8 mouse cellular contexts compared by ENCODE assay signal in genomic region chr9:15045084-15045669, GRCm38 (mm10). TPM values are rescaled to one million over a fixed set of nuclear protein-coding genes. Genes with fewer than 3 reads are reported as not detected.
A peak's percentile ranks its signal among the peaks of the same experiment; 100 is the strongest.
DNase-seq lines count a peak whose midpoint lies in the region; ATAC-seq and TF ChIP-seq lines count a peak whose summit lies in the region.

TSS of gene Panx1 (minus strand) at chr9:15045478.

- H3K9me3 ChIP-seq in MEL (replicated peaks; ENCODE audit: insufficient read depth, low read length), result no peaks in the 10 kb centered on the region

- H3K4me3 ChIP-seq in MEL (ENCODE audit: control insufficient read depth in 1 of 2, insufficient read depth in 1 of 2, low read depth in 2 of 2, low read length in 2 of 2), result peak within 1 kb of the TSS; percentile 60 to 65

- H3K4me1 ChIP-seq in MEL (ENCODE audit: control insufficient read depth in 1 of 2, insufficient read depth in 2 of 2, low read length in 2 of 2), result no peaks in the 10 kb centered on the region

- no peak for TF ChIP-seq CTCF in MEL (IDR thresholded peaks at IDR 0.05 in 2 of 3, conservative IDR thresholded peaks at IDR 0.05 in 1 of 3; ENCODE audit: control insufficient read depth in 1 of 3, insufficient read depth in 1 of 3, low read depth in 2 of 3, low read length in 3 of 3, poor library complexity in 1 of 3, severe bottlenecking in 1 of 3)

- TF ChIP-seq RAD21 in MEL (IDR thresholded peaks at IDR 0.05; ENCODE audit: low read depth, low read length), result no peak

- peak; percentile 33 to 43; a peak in 1 of 4 replicates for TF ChIP-seq POLR2A in MEL (IDR thresholded peaks at IDR 0.05; ENCODE audit: control insufficient read depth in 1 of 2, insufficient read depth in 1 of 2, low read depth in 1 of 2, low read length in 2 of 2, poor library complexity in 1 of 2)

- peak; percentile 79 for ATAC-seq in megakaryocyte progenitor cell, adult 5-6 weeks (replicated peaks; ENCODE audit: poor library complexity)

- peak within 1 kb of the TSS; percentile 57 for H3K9ac ChIP-seq in MEL (ENCODE audit: control insufficient read depth, low read depth, low read length, poor library complexity, severe bottlenecking)

- DNase-seq in MEL (ENCODE audit: low read depth, low spot score), result peak; percentile 66
- peak; percentile 40 to 43 for DNase-seq in cerebellum, postnatal 36 days
- peak; percentile 66 for DNase-seq in gastrocnemius, postnatal 10 days
- peak; percentile 28 for DNase-seq in hindlimb bud, embryonic 11.5 days (ENCODE audit: extremely low spot score, low read depth, low spot score)
- peak; percentile 70 for DNase-seq in left cerebral cortex, postnatal 14 days (ENCODE audit: low spot score in 2 of 2)
- peak; percentile 72 for DNase-seq in right cerebral cortex, postnatal 14 days
- peak; percentile 42 to 56 for DNase-seq in urinary bladder, postnatal 36 days (ENCODE audit: low spot score in 2 of 2)

- intact Hi-C loops in left cerebral cortex, postnatal 14 days (cut with DNase I), result loop anchor here (5.0 kb wide), 1 partner anchor 122 kb away; no protein-coding TSS in a partner anchor

- H3K36me3 ChIP-seq in MEL (ENCODE audit: control insufficient read depth in 1 of 2, insufficient read depth in 2 of 2, low read length in 2 of 2), result no peaks in the 10 kb centered on the region

- no peaks in the 10 kb centered on the region for H3K79me2 ChIP-seq in MEL (ENCODE audit: control insufficient read depth, insufficient read depth, low read length, poor library complexity)

- TF ChIP-seq EP300 in MEL (IDR thresholded peaks at IDR 0.05; ENCODE audit: low read depth in 1 of 2, low read length in 2 of 2), result no peak

- H3K27me3 ChIP-seq in MEL (ENCODE audit: control insufficient read depth in 1 of 2, insufficient read depth in 2 of 2, low read length in 2 of 2), result no peaks in the 10 kb centered on the region

- H3K27ac ChIP-seq in MEL (ENCODE audit: control insufficient read depth, low read depth, low read length), result no peak within 1 kb of the TSS

TF ChIP-seq in MEL, 35 proteins besides CTCF, POLR2A, EP300 and RAD21:
- no peak for TF ChIP-seq MYB (IDR thresholded peaks at IDR 0.05; ENCODE audit: low read depth, low read length)
- TF ChIP-seq NELFE (IDR thresholded peaks at IDR 0.05; ENCODE audit: low read depth, low read length), result peak; percentile 29; the same call in 1 of the 2 replicates
- no peak for TF ChIP-seq HCFC1 (IDR thresholded peaks at IDR 0.05; ENCODE audit: low read depth, low read length)
- 0 out of 2 replicates have a peak, but pooled peaks have one; percentile 25 for TF ChIP-seq ELF1 (IDR thresholded peaks at IDR 0.05; ENCODE audit: low read depth, low read length)
- TF ChIP-seq TAL1 (IDR thresholded peaks at IDR 0.05; ENCODE audit: low read length), result no peak
- TF ChIP-seq JUND (IDR thresholded peaks at IDR 0.05; ENCODE audit: low read depth, low read length), result no peak
- TF ChIP-seq MAX (IDR thresholded peaks at IDR 0.05; ENCODE audit: low read length), result 0 out of 2 replicates have a peak, but pooled peaks have one; percentile 6
- TF ChIP-seq MXI1 (IDR thresholded peaks at IDR 0.05; ENCODE audit: low read depth, low read length), result 0 out of 2 replicates have a peak, but pooled peaks have one; percentile 19
- no peak for TF ChIP-seq ZKSCAN1 (IDR thresholded peaks at IDR 0.05; ENCODE audit: low read depth, low read length)

RNA-seq across cellular contexts. Expression of gene Panx1, which starts in this region (rescaled TPM):
- total RNA-seq in MEL (2012; rRNA removed), result 10.6 and 12.5 TPM in 2 replicates
- polyA plus RNA-seq in MEL (2012; ENCODE audit: insufficient read depth in 1 of 2, insufficient read length in 2 of 2, low read depth in 1 of 2, low replicate concordance in 2 of 2, missing spikeins in 1 of 2), result 10 to 100 TPM in 1 of 2 experiments, not detected in 1; 20.3 TPM
- 10 to 100 TPM; 28.9 to 40.4 TPM for total RNA-seq in gastrocnemius, postnatal 10 days (2021)
- 10 to 100 TPM; 42.2 to 43.4 TPM for total RNA-seq in left cerebral cortex, postnatal 14 days (2021)
- 12.9 and 19.2 TPM in 2 replicates for total RNA-seq in megakaryocyte progenitor cell, adult 5-6 weeks (2015)
- total RNA-seq in megakaryocyte progenitor cell, adult 5-6 weeks (2017), result 8.0 and 13.1 TPM in 2 replicates
